Mouse (Mus musculus) myocyte (in vitro differentiated cells): ENCODE results near the gene Ankrd52. TPM values are rescaled to one million over a fixed set of nuclear protein-coding genes. Genes with fewer than 3 reads are reported as not detected.

Source experiments
- H3K27me3 ChIP-seq: one replicate; pipeline ENCODE4 v1.6.1; 2011; ENCODE audit not compliant: control insufficient read depth, insufficient read depth, insufficient read length
- H3K36me3 ChIP-seq: one replicate; pipeline ENCODE4 v1.6.1; 2011; ENCODE audit not compliant: control insufficient read depth, insufficient read depth
- H3K4me2 ChIP-seq: one replicate; pipeline ENCODE4 v1.6.1; 2011; ENCODE audit warnings: low read depth, control low read depth
- H3K4me3 ChIP-seq: one replicate; pipeline ENCODE4 v1.5.1; 2011; ENCODE audit warnings: mild to moderate bottlenecking, control low read depth, moderate library complexity
- H3K79me2 ChIP-seq: one replicate; pipeline ENCODE4 v1.6.1; 2011; ENCODE audit not compliant: control insufficient read depth, insufficient read depth
- H3ac ChIP-seq: one replicate; pipeline ENCODE4 v1.6.1; 2011; ENCODE audit not compliant: control insufficient read depth, insufficient read length
- CEBPB ChIP-seq: IDR thresholded peaks from 2 replicates; pipeline ENCODE4 v1.6.1; 2011; ENCODE audit warnings: mild to moderate bottlenecking, moderate library complexity; ENCODE audit not compliant: poor library complexity, insufficient read depth, severe bottlenecking
- E2F4 ChIP-seq: IDR thresholded peaks from one replicate; pipeline ENCODE4 v1.6.1; 2011; ENCODE audit warnings: mild to moderate bottlenecking, control low read depth, moderate library complexity; ENCODE audit not compliant: insufficient read depth
- MAX ChIP-seq: IDR thresholded peaks from one replicate; pipeline ENCODE4 v1.6.1; 2011; ENCODE audit warnings: low read depth, mild to moderate bottlenecking, control low read depth
- MYOD1 ChIP-seq, 3 experiments: IDR thresholded peaks; one replicate each; pipeline ENCODE4 v1.6.1; 2011; ENCODE audit warnings: control low read depth in 2 of 3, low read depth in 2 of 3, mild to moderate bottlenecking in 2 of 3, moderate library complexity in 1 of 3; ENCODE audit not compliant: insufficient read length in 2 of 3, control insufficient read depth in 1 of 3
- MYOG ChIP-seq, 3 experiments: IDR thresholded peaks; one replicate each; pipeline ENCODE4 v1.6.1; 2011; ENCODE audit warnings: control low read depth in 2 of 3, low read depth in 2 of 3, mild to moderate bottlenecking in 2 of 3; ENCODE audit not compliant: insufficient read length in 2 of 3, control insufficient read depth in 1 of 3, insufficient read depth in 1 of 3
- POLR2A ChIP-seq: IDR thresholded peaks from one replicate; pipeline ENCODE4 v1.6.1; 2011; ENCODE audit warnings: low read depth, mild to moderate bottlenecking, control low read depth, moderate library complexity; ENCODE audit not compliant: insufficient read length
- POLR2AphosphoS2 ChIP-seq: IDR thresholded peaks from one replicate; pipeline ENCODE4 v1.6.1; 2011; ENCODE audit warnings: low read depth, control low read depth; ENCODE audit not compliant: insufficient read length
- REST ChIP-seq: IDR thresholded peaks from one replicate; pipeline ENCODE4 v1.6.1; 2011; ENCODE audit warnings: mild to moderate bottlenecking, control low read depth, moderate library complexity; ENCODE audit not compliant: insufficient read depth, insufficient read length
- SRF ChIP-seq: IDR thresholded peaks from one replicate; pipeline ENCODE4 v1.6.1; 2011; ENCODE audit warnings: low read depth; ENCODE audit not compliant: control insufficient read depth, insufficient read length
- TCF12 ChIP-seq: IDR thresholded peaks from one replicate; pipeline ENCODE4 v1.6.1; 2011; ENCODE audit warnings: mild to moderate bottlenecking, control low read depth; ENCODE audit not compliant: poor library complexity, insufficient read depth, severe bottlenecking
- TCF3 ChIP-seq: IDR thresholded peaks from one replicate; pipeline ENCODE4 v1.6.1; 2011; ENCODE audit warnings: low read depth, control low read depth; ENCODE audit not compliant: insufficient read length
- USF1 ChIP-seq: IDR thresholded peaks from one replicate; pipeline ENCODE4 v1.6.1; 2011; ENCODE audit warnings: low read depth, mild to moderate bottlenecking, control low read depth, moderate library complexity
- polyA plus RNA-seq: library from polyadenylated mRNA; unstranded; fragments of >200 nt; fragmentation: generic; extraction: Trizol; gene quantifications from one replicate; pipeline ENCODE4 v1.2.1, GENCODE M21; 2012; ENCODE audit warnings: missing spikeins

Ankrd52 gene
- polyA plus RNA-seq, 1 experiment = 30.8 TPM

- no peak overlapping the region for H3K4me3 ChIP-seq
- no peak overlapping the region for H3ac ChIP-seq
- no peaks in the 10 kb centered on the region for H3K79me2 ChIP-seq
- H3K27me3 ChIP-seq = no peaks in the 10 kb centered on the region
- no peak overlapping the region for H3K4me2 ChIP-seq
- TF ChIP-seq CEBPB (no peak), POLR2AphosphoS2 (peak; percentile 67), SRF (no peak)
- peaks cover 4% of the 10 kb centered on the region for H3K36me3 ChIP-seq
Observed at GRCm38 (mm10) chr10:128396716-128397264, 19.9 kb downstream of the Ankrd52 start.

- Histone ChIP-seq H3K79me2 (no peaks in the 10 kb centered on the region), H3K4me2 (no peak overlapping the region), H3K36me3 (no peaks in the 10 kb centered on the region), H3ac (no peak overlapping the region), H3K4me3 (no peak overlapping the region), H3K27me3 (no peaks in the 10 kb centered on the region)
- TF ChIP-seq USF1 = no peak
- no peak for TF ChIP-seq TCF12
- no peak for TF ChIP-seq REST
- no peak for TF ChIP-seq SRF
- no peak for TF ChIP-seq TCF3
- no peak for TF ChIP-seq POLR2AphosphoS2
- TF ChIP-seq CEBPB = no peak
- no peak for TF ChIP-seq E2F4
- TF ChIP-seq MYOD1 (IDR thresholded peaks at IDR 0.05; ENCODE audit: control insufficient read depth in 1 of 3, insufficient read length in 2 of 3, low read depth in 2 of 3) = no peak
- no peak for TF ChIP-seq MAX
- no peak for TF ChIP-seq MYOG (IDR thresholded peaks at IDR 0.05; ENCODE audit: control insufficient read depth in 1 of 3, insufficient read depth in 1 of 3, insufficient read length in 2 of 3, low read depth in 2 of 3)
- TF ChIP-seq POLR2A = no peak
Observed at GRCm38 (mm10) chr10:128397466-128397865, 20.6 kb downstream of the Ankrd52 start.

GRCm38 (mm10) chr10:128400338-128400737 lies 23.4 kb downstream of the Ankrd52 start:
- H3ac ChIP-seq = no peak overlapping the region
- H3K4me2 ChIP-seq = no peak overlapping the region
- no peaks in the 10 kb centered on the region for H3K36me3 ChIP-seq
- TF ChIP-seq USF1 = no peak
- no peak for TF ChIP-seq CEBPB
- TF ChIP-seq MYOD1 (IDR thresholded peaks at IDR 0.05; ENCODE audit: control insufficient read depth in 1 of 3, insufficient read length in 2 of 3, low read depth in 2 of 3) = no peak
- TF ChIP-seq POLR2AphosphoS2 = no peak
- no peak for TF ChIP-seq TCF12
- TF ChIP-seq MYOG (IDR thresholded peaks at IDR 0.05; ENCODE audit: control insufficient read depth in 1 of 3, insufficient read depth in 1 of 3, insufficient read length in 2 of 3, low read depth in 2 of 3) = no peak
- TF ChIP-seq SRF = no peak
- no peak for TF ChIP-seq TCF3
- TF ChIP-seq POLR2A = no peak
- TF ChIP-seq MAX = no peak
- no peaks in the 10 kb centered on the region for H3K27me3 ChIP-seq
- H3K79me2 ChIP-seq = no peaks in the 10 kb centered on the region
- H3K4me3 ChIP-seq = no peak overlapping the region

- H3ac ChIP-seq = no peak within 1 kb of the TSS
- no peak within 1 kb of the TSS for H3K4me3 ChIP-seq
- no peaks in the 10 kb centered on the region for H3K36me3 ChIP-seq
- H3K27me3 ChIP-seq = no peaks in the 10 kb centered on the region
- H3K79me2 ChIP-seq = no peaks in the 10 kb centered on the region
- no peak within 1 kb of the TSS for H3K4me2 ChIP-seq
- TF ChIP-seq USF1 = no peak
Observed at GRCm38 (mm10) chr10:128401056-128401455, 24.1 kb downstream of the Ankrd52 start, which contains the start of gene Slc39a5. Gene Slc39a5 (minus strand): TSS chr10:128401229.

DNA sequence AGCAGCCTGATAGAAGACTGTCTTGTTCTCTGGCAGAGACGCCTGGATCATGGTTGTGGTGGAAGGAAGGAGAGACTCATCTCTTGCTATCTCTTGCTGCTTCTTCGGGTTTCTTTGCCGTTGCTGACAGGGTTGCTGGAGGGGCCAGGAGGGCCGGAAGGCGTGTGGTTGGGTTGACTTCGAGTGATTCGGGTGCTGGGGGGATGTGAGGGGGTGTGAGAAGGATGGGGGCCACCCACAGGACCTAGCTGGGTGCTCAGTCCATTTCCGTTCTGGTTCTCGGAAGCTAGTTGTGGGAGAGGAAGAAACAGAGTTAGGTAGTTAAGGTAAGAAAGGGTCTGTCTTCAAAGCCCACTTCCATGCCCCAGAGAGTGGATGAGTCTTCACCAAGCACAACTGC lies 24.7 kb downstream of the Ankrd52 start:
- TF ChIP-seq MYOG (IDR thresholded peaks at IDR 0.05; ENCODE audit: control insufficient read depth in 1 of 3, insufficient read depth in 1 of 3, insufficient read length in 2 of 3, low read depth in 2 of 3) (no peak), USF1 (no peak), POLR2A (no peak)

GRCm38 (mm10) chr10:128403931-128404330 lies 27.0 kb downstream of the Ankrd52 start:
- no peak overlapping the region for H3K4me2 ChIP-seq
- no peak for TF ChIP-seq REST
- H3ac ChIP-seq = no peak overlapping the region
- H3K27me3 ChIP-seq = no peaks in the 10 kb centered on the region
- peaks cover 8% of the 10 kb centered on the region for H3K36me3 ChIP-seq
- no peaks in the 10 kb centered on the region for H3K79me2 ChIP-seq
- H3K4me3 ChIP-seq = no peak overlapping the region

More for the DNA sequence above, 24.7 kb downstream of the Ankrd52 start:
- Histone ChIP-seq H3K27me3 (no peaks in the 10 kb centered on the region), H3K4me3 (no peak overlapping the region), H3K36me3 (peaks cover 2% of the 10 kb centered on the region), H3K79me2 (no peaks in the 10 kb centered on the region), H3K4me2 (no peak overlapping the region), H3ac (no peak overlapping the region)
